8 mouse cellular contexts compared by ENCODE assay signal in genomic region chr9:58275115-58275774, GRCm38 (mm10). TPM values are rescaled to one million over a fixed set of nuclear protein-coding genes. Genes with fewer than 3 reads are reported as not detected.
A peak's percentile ranks its signal among the peaks of the same experiment; 100 is the strongest.
DNase-seq lines count a peak whose midpoint lies in the region; ATAC-seq and TF ChIP-seq lines count a peak whose summit lies in the region.

No protein-coding gene starts in this region.

- TF ChIP-seq EP300 in heart, adult 2 months (IDR thresholded peaks at IDR 0.05; ENCODE audit: insufficient read depth, low read depth, low read length) = 0 out of 2 replicates have a peak, but pooled peaks have one; percentile 16

- H3K4me2 ChIP-seq in kidney, embryonic 16.5 days (replicated peaks; ENCODE audit: low read depth, low read length) = peak overlapping the region; percentile 11

- peak; percentile 48 for DNase-seq in urinary bladder, postnatal 14 days (ENCODE audit: low spot score)
- DNase-seq in urinary bladder, adult 18-20 months (ENCODE audit: low spot score in 2 of 2) = no peak
- DNase-seq in cerebellum, adult 2 months = peak; percentile 44 to 62
- DNase-seq in heart, adult 2 months = peak; percentile 44 to 56
- DNase-seq in lung, postnatal 4 days = peak; percentile 69 to 74
- DNase-seq in ovary, postnatal 14 days (ENCODE audit: low spot score) = no peak
- DNase-seq in spleen, adult 12 weeks (ENCODE audit: low spot score) = no peak

- peaks cover 10% of the 10 kb centered on the region; the same call in 1 of the 2 replicates for H3K4me1 ChIP-seq in cerebellum, adult 2 months (ENCODE audit: control insufficient read depth, insufficient read depth, low read length)
- peaks cover 11% of the 10 kb centered on the region for H3K4me1 ChIP-seq in heart, adult 2 months (ENCODE audit: control insufficient read depth, insufficient read depth, low read length)
- H3K4me1 ChIP-seq in kidney, embryonic 16.5 days (ENCODE audit: insufficient read depth, low read length) = peaks cover 33% of the 10 kb centered on the region

- no peak overlapping the region for H3K4me3 ChIP-seq in cerebellum, adult 2 months (replicated peaks; ENCODE audit: insufficient read depth, low read depth, low read length)
- peak overlapping the region; percentile 11; the same call in 1 of the 2 replicates for H3K4me3 ChIP-seq in heart, adult 2 months
- H3K4me3 ChIP-seq in kidney, embryonic 16.5 days (ENCODE audit: low read length) = no peak overlapping the region

- no peaks in the 10 kb centered on the region for H3K27me3 ChIP-seq in cerebellum, adult 2 months (ENCODE audit: control insufficient read depth, insufficient read depth, low read length)
- no peaks in the 10 kb centered on the region for H3K27me3 ChIP-seq in heart, adult 2 months (ENCODE audit: control insufficient read depth, insufficient read depth, low read length)
- H3K27me3 ChIP-seq in kidney, embryonic 16.5 days (ENCODE audit: insufficient read depth, low read length) = no peaks in the 10 kb centered on the region

- ATAC-seq in kidney, embryonic 16.5 days (ENCODE audit: low FRiP score, low TSS enrichment) = peak; percentile 91

- H3K9me3 ChIP-seq in kidney, embryonic 16.5 days (ENCODE audit: low read length) = no peaks in the 10 kb centered on the region

- TF ChIP-seq POLR2A in cerebellum, adult 2 months (IDR thresholded peaks at IDR 0.05; ENCODE audit: borderline replicate concordance, insufficient read depth, low read length) = no peak
- peak; percentile 54; the same call in 1 of the 2 replicates for TF ChIP-seq POLR2A in heart, adult 2 months (IDR thresholded peaks at IDR 0.05; ENCODE audit: insufficient read depth, low read depth, low read length)

- peak overlapping the region; percentile 7 for H3K9ac ChIP-seq in heart, adult 2 months (ENCODE audit: low read depth, low read length)
- peak overlapping the region; percentile 32 for H3K9ac ChIP-seq in kidney, embryonic 16.5 days (replicated peaks; ENCODE audit: low read length)

- TF ChIP-seq CTCF in cerebellum, adult 2 months (IDR thresholded peaks at IDR 0.05; ENCODE audit: borderline replicate concordance, insufficient read depth, low read depth, low read length) = no peak
- TF ChIP-seq CTCF in heart, adult 2 months (IDR thresholded peaks at IDR 0.05) = no peak

- intact Hi-C loops in heart, adult 2 months (cut with DNase I) = no loop called here

- WGBS in cerebellum, adult 2 months = 28% methylated on average over 8 of the region's 8 CpGs
- WGBS in heart, adult 2 months = 4% methylated on average over 8 of the region's 8 CpGs
- WGBS in kidney, embryonic 16.5 days = 6% methylated on average over 8 of the region's 8 CpGs

- no peak overlapping the region for H3K27ac ChIP-seq in cerebellum, adult 2 months (ENCODE audit: insufficient read depth, low read length)
- H3K27ac ChIP-seq in heart, adult 2 months = peak overlapping the region; percentile 87
- peak overlapping the region; percentile 90 for H3K27ac ChIP-seq in kidney, embryonic 16.5 days (ENCODE audit: low read length)

- no peaks in the 10 kb centered on the region for H3K79me2 ChIP-seq in heart, adult 2 months (replicated peaks; ENCODE audit: control insufficient read depth, insufficient read depth, low read length)

- peaks cover 5% of the 10 kb centered on the region; the same call in 1 of the 2 replicates for H3K36me3 ChIP-seq in heart, adult 2 months (ENCODE audit: control insufficient read depth, insufficient read depth, low read length)
- no peaks in the 10 kb centered on the region for H3K36me3 ChIP-seq in kidney, embryonic 16.5 days (ENCODE audit: insufficient read depth, low read length)

RNA-seq across cellular contexts. Expression of gene Stoml1, which starts 22.3 kb away (rescaled TPM):
- 98.3 and 99.1 TPM in 2 replicates for polyA plus RNA-seq in cerebellum, adult 2 months (2012; rRNA removed)
- total RNA-seq in heart, adult 2 months (2021) = 1 to 10 TPM; 9.2 to 9.6 TPM
- polyA plus RNA-seq in heart, adult 2 months (2012; rRNA removed) = 23.4 and 29.4 TPM in 2 replicates
- polyA plus RNA-seq in kidney, embryonic 16.5 days (2015; fragmentation: Nextera tagmentation; extraction: Ambion mirVana) = 33.8 and 35.8 TPM in 2 replicates

RNA-seq across cellular contexts. Expression of gene Pml, which starts 25.7 kb away (rescaled TPM):
- 9.9 and 12.2 TPM in 2 replicates for polyA plus RNA-seq in cerebellum, adult 2 months (2012; rRNA removed)
- total RNA-seq in heart, adult 2 months (2021) = 1 to 10 TPM; 7.5 to 8.2 TPM
- 10.4 and 10.5 TPM in 2 replicates for polyA plus RNA-seq in heart, adult 2 months (2012; rRNA removed)
- polyA plus RNA-seq in kidney, embryonic 16.5 days (2015; fragmentation: Nextera tagmentation; extraction: Ambion mirVana) = 26.7 TPM in 2 replicates

RNA-seq across cellular contexts. Expression of gene Loxl1, which starts 37.7 kb away (rescaled TPM):
- 2.3 and 2.7 TPM in 2 replicates for polyA plus RNA-seq in cerebellum, adult 2 months (2012; rRNA removed)
- total RNA-seq in heart, adult 2 months (2021) = 10 to 100 TPM; 22.1 to 28.4 TPM
- 57.5 and 59.7 TPM in 2 replicates for polyA plus RNA-seq in heart, adult 2 months (2012; rRNA removed)
- 32.7 and 36.6 TPM in 2 replicates for polyA plus RNA-seq in kidney, embryonic 16.5 days (2015; fragmentation: Nextera tagmentation; extraction: Ambion mirVana)

Comparison
In these comparisons a context has a peak if more than half of its experiments do, and no peak if none do; other contexts are left out.
1. DNase-seq: peak in urinary bladder, postnatal 14 days (single experiment), cerebellum, adult 2 months (2 of 2), heart, adult 2 months (2 of 2) and lung, postnatal 4 days (2 of 2); none in urinary bladder, adult 18-20 months (0 of 2), ovary, postnatal 14 days (single experiment) and spleen, adult 12 weeks (single experiment).